Mouse (Mus musculus): Measurements from ENCODE around the gene Gpn1. TPM values are rescaled to one million over a fixed set of nuclear protein-coding genes. Genes with fewer than 3 reads are reported as not detected.
A peak's percentile ranks its signal among the peaks of the same experiment; 100 is the strongest.
"Not testable (repeated sequence)": the region's sequence is repeated elsewhere in the genome, so short reads cannot be mapped to it uniquely, and the experiment has no call there.

Gene Gpn1
- total RNA-seq (2021) = 20.5 and 30.4 TPM in 2 replicates
- long read RNA-seq, transcript Gpn1-201 (14 exons, 3,144 nt) = major isoform, 55 of 63 reads
- long read RNA-seq, partial matches to known transcripts = 0 of 63 reads
- long read RNA-seq, other reads (novel, unspliced or antisense) = 8 of 63 reads

- DNase-seq = peak; percentile 90
These were observed at the start of gene Gpn1 for GRCm38 (mm10) chr5:31494513-31495297. Gene Gpn1, plus strand, starts transcription at chr5:31494741.

GRCm38 (mm10) chr5:31451336-31451735, 43.2 kb upstream of the Gpn1 start:
- DNase-seq = no peak

GRCm38 (mm10) chr5:31451878-31452561, 42.5 kb upstream of the Gpn1 start, which contains the start of gene Zfp512:
Gene Zfp512, plus strand, starts transcription at chr5:31452431.
- peak; percentile 87 for DNase-seq

GRCm38 (mm10) chr5:31452562-31452878, 42.0 kb upstream of the Gpn1 start:
- DNase-seq = no peak

GRCm38 (mm10) chr5:31452886-31453410, 41.6 kb upstream of the Gpn1 start:
- DNase-seq = no peak

- no peak for DNase-seq
These were observed 26.7 kb upstream of the Gpn1 start for GRCm38 (mm10) chr5:31467798-31468197.

- no peak for DNase-seq
These were observed 24.8 kb upstream of the Gpn1 start for GRCm38 (mm10) chr5:31469711-31470110.

- peak; percentile 50 for DNase-seq
These were observed 24.2 kb upstream of the Gpn1 start for GRCm38 (mm10) chr5:31470334-31470733.

GRCm38 (mm10) chr5:31480536-31480935, 14.0 kb upstream of the Gpn1 start:
- DNase-seq = no peak

GRCm38 (mm10) chr5:31485440-31485839, 9.1 kb upstream of the Gpn1 start, which contains the start of gene 4930548H24Rik:
Gene 4930548H24Rik, plus strand, starts transcription at chr5:31485740.
- no peak for DNase-seq

GRCm38 (mm10) chr5:31487889-31488288, 6.7 kb upstream of the Gpn1 start:
- no peak for DNase-seq

GRCm38 (mm10) chr5:31489116-31489769, 5.3 kb upstream of the Gpn1 start:
- no peak for DNase-seq

- DNase-seq = no peak
These were observed 2.5 kb upstream of the Gpn1 start for GRCm38 (mm10) chr5:31492031-31492430.

- no peak for DNase-seq
These were observed 10.3 kb downstream of the Gpn1 start for GRCm38 (mm10) chr5:31504843-31505242.

GRCm38 (mm10) chr5:31512481-31512880, 17.9 kb downstream of the Gpn1 start:
- no peak for DNase-seq

GRCm38 (mm10) chr5:31520556-31520955, 26.0 kb downstream of the Gpn1 start:
- no peak for DNase-seq

GRCm38 (mm10) chr5:31526354-31527116, 32.0 kb downstream of the Gpn1 start, which contains the start of gene Slc4a1ap:
Gene Slc4a1ap, plus strand, starts transcription at chr5:31526995.
- peak; percentile 73 for DNase-seq

GRCm38 (mm10) chr5:31527117-31527680, 32.7 kb downstream of the Gpn1 start:
- no peak for DNase-seq

GRCm38 (mm10) chr5:31527707-31528106, 33.2 kb downstream of the Gpn1 start, which contains the start of gene Supt7l:
Gene Supt7l, minus strand, starts transcription at chr5:31527807.
- DNase-seq = not testable (repeated sequence)

- DNase-seq = no peak
These were observed 34.0 kb downstream of the Gpn1 start for GRCm38 (mm10) chr5:31528560-31528959.

GRCm38 (mm10) chr5:31535228-31535627, 40.7 kb downstream of the Gpn1 start:
- DNase-seq = no peak
